Mouse (Mus musculus): ENCODE data around the gene Ankrd2.
"Not testable (repeated sequence)": the region's sequence is repeated elsewhere in the genome, so short reads cannot be mapped to it uniquely, and the experiment has no call there.

Gene Ankrd2

DNA sequence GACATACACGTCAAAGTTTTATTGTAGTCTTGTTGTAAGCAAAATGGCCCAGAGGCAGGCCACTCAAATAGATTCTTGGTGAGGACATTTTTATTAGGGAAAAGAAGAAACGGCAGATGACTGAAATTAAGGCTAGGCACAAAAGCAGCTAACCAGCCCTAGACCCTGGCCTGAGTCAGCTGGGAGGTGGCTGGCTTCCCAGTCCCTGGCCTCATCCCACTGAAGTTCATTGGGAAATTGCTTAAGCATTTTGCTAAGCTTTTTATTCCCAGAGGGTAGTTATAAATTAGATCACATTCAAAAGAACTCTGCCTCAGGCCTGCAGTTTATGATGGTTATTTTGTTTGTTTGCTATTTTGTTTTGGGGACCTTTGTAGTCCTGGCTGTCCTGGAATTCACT, 20.1 kb downstream of the Ankrd2 start:
- DNase-seq (ENCODE audit: low spot score in 2 of 2) = no peak

GRCm38 (mm10) chr19:42056719-42057409, 21.1 kb downstream of the Ankrd2 start:
- DNase-seq (ENCODE audit: low spot score in 2 of 2) = no peak

GRCm38 (mm10) chr19:42058426-42058825, 22.6 kb downstream of the Ankrd2 start:
- no peak for DNase-seq (ENCODE audit: low spot score in 2 of 2)

- DNase-seq (ENCODE audit: low spot score in 2 of 2) = no peak
Measured at GRCm38 (mm10) chr19:42061443-42061842, 25.6 kb downstream of the Ankrd2 start.

DNA sequence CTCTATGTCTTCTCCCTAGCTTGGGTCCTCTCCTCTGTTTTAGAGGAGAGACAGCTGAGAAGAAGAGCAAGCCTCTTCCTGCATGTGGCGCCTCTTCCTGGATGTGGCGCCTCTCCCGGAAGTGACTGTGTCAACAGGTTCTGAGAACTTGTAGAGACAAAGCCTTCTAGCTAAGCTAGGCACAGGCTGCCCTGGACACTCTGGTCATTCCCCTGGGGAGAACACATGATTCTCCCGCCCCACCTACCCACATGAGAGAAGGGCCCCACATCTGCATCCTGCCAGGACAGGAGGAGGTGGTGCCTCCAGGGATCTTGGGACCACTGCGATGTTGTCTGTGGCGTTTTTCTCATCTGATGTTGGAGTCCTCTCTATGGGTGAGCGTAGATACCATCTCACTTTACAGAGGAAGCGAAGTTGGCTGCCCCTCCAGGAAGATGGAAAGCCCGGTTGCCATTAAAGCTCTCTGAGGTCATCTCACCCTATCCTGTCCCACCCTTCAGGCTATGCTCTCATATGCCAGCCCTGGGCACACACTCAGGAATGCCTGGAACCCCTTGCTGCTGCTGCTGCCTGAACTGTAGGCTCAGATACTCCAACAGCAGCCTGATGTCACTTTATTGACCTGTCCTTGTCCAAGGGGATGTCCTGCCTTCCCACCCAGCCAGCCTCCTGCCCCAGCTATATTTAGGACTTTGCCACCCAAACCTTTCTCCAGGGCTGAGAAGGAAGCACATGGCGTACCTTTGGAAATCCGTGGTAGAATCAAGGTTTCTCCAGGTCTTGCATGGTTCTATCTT, 32.8 kb downstream of the Ankrd2 start:
- DNase-seq (ENCODE audit: low spot score in 2 of 2) = no peak

GRCm38 (mm10) chr19:42069241-42069525, 33.4 kb downstream of the Ankrd2 start:
- DNase-seq (ENCODE audit: low spot score in 2 of 2) = no peak

DNA sequence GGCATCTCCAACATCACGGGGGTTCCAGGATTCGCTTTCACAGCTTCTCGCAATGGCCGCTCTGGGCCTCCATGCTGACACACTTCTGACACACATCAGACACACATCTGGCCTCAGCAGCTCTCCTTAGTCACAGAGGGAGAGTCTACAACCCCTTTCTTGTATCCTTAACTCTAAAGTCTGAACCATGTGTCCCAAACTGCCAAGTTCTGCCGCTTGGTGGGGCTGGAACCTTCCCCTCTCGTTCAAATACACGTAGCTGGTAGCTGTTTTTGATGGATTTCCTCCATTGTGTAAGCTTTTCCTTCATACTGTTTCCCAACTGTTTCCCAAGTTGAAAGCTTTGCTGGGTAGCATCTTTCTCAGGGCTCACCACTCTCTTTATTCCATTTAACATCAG, 35.4 kb downstream of the Ankrd2 start:
- no peak for DNase-seq (ENCODE audit: low spot score in 2 of 2)

- no peak for DNase-seq (ENCODE audit: low spot score in 2 of 2)
Measured at GRCm38 (mm10) chr19:42071886-42072608, 36.2 kb downstream of the Ankrd2 start.

DNA sequence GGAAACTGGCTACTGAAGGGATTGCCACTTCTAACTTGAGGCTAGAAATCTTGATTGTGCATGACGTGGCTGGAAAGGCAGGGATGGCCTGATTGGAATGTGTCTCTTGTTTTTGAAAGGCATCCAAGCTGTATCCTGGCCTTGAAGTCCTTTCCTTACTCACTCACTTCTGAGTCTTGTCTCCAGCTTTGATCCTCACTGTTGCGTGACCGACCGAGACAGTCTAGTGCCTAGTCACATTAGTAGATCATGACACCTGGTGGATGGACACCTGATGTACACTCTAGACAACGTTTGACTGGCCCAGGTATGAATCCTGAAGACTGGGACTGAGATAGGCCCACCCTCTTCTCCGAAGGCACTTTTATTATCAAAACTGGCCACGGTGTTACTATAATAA, 37.0 kb downstream of the Ankrd2 start:
- no peak for DNase-seq (ENCODE audit: low spot score in 2 of 2)

- DNase-seq (ENCODE audit: low spot score in 2 of 2) = no peak
Measured at GRCm38 (mm10) chr19:42075051-42075450, 39.3 kb downstream of the Ankrd2 start.

GRCm38 (mm10) chr19:42075992-42076391, 40.2 kb downstream of the Ankrd2 start:
- DNase-seq (ENCODE audit: low spot score in 2 of 2) = no peak

DNA sequence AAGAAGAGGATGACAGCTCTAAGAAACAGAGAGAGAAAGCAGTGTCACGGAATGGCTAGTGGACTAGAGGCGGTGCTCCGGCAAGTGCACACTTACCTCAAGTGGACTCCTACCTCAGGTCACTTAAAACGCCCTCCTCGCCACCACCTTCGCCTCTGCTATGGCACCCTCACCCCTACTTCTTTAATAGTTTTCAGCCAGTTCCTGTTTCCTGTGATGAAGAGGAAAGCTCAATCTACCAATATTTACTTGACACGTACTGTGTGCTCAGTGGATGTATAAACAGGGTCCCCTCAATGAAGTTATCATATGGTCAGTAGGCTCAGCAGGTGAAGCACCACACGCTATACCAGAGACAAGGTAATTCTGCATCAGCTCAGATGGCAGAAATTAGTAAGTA, 42.8 kb downstream of the Ankrd2 start:
- DNase-seq (ENCODE audit: low spot score in 2 of 2) = no peak

DNA sequence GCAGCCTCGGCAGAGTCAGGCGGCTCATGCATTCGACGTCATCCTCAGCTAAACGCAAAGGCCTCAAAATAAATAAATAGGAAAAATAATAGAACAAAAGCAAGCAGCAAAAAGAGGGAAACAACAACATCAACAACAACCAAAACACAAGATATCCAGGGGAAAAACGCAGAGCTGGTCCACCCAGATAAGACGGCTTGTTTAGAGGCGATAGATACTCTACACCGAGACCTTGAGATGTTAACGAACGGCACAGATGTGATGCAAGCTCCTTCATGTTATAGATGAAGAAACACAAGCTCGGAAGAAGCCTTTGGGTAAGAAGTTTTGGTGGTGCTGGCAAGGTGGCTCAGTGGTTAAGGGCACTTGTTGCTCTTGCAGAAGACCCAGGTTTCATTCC, 43.2 kb downstream of the Ankrd2 start:
- DNase-seq (ENCODE audit: low spot score in 2 of 2) = no peak

- DNase-seq (ENCODE audit: low spot score in 2 of 2) = no peak
Measured at GRCm38 (mm10) chr19:42079950-42080349, 44.1 kb downstream of the Ankrd2 start.

- DNase-seq (ENCODE audit: low spot score in 2 of 2) = no peak
Measured at GRCm38 (mm10) chr19:42080469-42080868, 44.7 kb downstream of the Ankrd2 start.

- DNase-seq (ENCODE audit: low spot score in 2 of 2) = not testable (repeated sequence)
Measured at GRCm38 (mm10) chr19:42081613-42082012, 45.8 kb downstream of the Ankrd2 start.

DNA sequence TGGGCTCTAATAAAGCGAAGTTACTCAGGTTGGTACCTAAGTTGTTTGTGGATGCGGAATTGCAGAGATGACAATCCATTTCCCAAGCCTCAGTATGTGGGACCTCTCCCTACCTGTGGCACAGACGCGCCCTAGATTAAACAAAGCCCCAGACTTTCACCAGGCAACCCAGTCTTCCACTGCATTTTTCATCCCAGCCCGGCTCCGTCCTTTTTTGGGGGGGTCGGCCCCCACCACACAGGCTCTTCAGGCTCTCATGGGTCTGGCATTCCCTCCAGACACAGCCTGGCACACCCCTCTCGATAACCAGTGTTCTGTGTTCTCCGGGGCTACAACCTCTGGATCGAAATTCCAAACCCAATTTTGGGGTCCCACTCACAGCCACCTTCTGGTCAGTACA, 49.9 kb downstream of the Ankrd2 start:
- no peak for DNase-seq (ENCODE audit: low spot score in 2 of 2)

DNA sequence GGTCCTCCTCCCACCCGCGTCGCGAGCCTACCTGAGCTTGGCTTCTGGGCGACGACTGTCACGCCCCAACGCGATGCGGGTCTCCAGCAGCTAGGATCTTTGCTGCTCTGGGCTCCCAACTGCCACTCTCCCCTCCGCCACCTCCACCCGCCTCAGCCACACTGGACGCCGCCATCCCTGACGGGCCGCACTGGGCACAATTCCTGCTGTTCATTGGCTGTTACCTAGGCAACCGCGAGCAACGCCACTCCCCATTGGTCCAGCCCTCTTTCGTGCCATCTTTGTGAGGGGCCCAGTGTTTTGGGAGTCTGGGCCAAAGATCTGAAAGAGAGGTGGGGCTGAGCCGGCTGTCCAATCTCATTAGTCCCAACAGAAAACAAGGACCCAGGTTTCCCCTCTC, 50.4 kb downstream of the Ankrd2 start, which contains the start of gene Morn4:
Gene Morn4, minus strand, starts transcription at position 192 of the 400 bp plus-strand sequence.
- DNase-seq (ENCODE audit: low spot score in 2 of 2) = peak in 1 of 2 experiments; percentile 67

GRCm38 (mm10) chr19:42089103-42089747, 53.4 kb downstream of the Ankrd2 start:
- DNase-seq (ENCODE audit: low spot score in 2 of 2) = peak; percentile 44 to 74

DNA sequence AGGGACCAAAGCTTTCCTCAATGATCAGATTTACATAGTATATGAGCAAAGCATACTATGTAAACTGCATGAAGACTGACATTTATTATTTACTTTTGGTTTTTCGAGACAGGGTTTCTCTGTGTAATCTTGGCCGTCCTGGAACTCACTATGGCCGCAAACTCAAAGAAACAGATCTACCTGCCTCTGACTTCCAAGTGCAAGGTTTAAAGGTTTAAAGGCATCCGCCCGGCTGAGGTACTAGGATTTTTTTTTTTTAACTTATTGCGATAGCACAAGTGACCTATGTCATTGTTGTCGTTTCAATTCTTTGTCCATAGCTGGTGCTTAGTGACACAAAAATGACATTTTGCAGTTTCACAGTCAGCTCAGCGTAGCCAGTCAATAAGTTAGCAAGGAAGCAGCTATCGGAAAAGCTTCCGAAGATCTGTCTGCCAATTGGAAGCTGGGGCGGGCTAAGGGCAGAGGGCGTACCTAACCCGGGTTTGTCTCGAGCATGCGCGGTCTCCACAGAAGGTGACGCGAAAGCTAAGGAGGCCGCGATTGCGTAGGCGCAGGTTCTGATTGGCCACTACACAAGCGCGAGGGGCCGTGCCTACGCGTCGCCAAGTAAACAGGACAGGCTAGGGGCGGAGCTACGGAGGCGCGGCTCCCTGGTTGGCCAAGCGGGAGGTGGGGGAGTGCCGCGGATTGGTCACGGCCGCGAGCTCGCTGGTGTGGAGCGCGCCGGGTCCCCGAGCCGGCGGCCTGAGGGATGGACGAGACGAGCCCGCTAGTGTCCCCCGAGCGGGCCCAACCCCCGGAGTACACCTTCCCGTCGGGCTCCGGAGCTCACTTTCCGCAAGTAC, 54.2 kb downstream of the Ankrd2 start, which contains the start of gene Pi4k2a:
Gene Pi4k2a, plus strand, starts transcription at position 723 of the 848 bp plus-strand sequence.
- DNase-seq (ENCODE audit: low spot score in 2 of 2) = peak; percentile 93 to 99

DNA sequence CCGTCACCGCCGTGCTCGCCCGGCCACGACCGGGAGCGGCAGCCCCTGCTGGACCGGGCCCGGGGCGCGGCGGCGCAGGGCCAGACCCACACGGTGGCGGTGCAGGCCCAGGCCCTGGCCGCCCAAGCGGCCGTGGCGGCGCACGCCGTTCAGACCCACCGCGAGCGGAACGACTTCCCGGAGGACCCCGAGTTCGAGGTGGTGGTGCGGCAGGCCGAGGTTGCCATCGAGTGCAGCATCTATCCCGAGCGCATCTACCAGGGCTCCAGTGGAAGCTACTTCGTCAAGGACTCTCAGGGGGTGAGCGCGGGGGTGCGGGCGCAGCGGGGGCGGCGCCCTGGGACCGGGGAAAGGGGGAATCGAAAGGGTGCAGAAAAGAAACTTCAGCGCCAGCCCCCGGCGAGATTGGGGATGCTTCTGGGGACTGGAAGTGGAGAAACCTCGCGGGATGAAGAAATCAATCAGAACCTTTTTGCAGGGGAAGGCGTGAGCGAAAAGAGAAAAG, 54.9 kb downstream of the Ankrd2 start:
- DNase-seq (ENCODE audit: low spot score in 2 of 2) = no peak

Measured in spleen, postnatal 10 days (tissue).